Mouse (Mus musculus): ENCODE data around the gene Fzd4.

Gene Fzd4

GRCm38 (mm10) chr7:89404081-89404733, at the start of gene Fzd4, which contains the start of gene Tmem135:
TSS of gene Fzd4 (plus strand) at chr7:89404355.
TSS of gene Tmem135 (minus strand) at chr7:89404222.
- DNase-seq (ENCODE audit: low read depth) = peak; percentile 82

GRCm38 (mm10) chr7:89355519-89356255, 48.5 kb upstream of the Fzd4 start:
- no peak for DNase-seq (ENCODE audit: low read depth)

- no peak for DNase-seq (ENCODE audit: low read depth)
Measured at GRCm38 (mm10) chr7:89356307-89356706, 47.8 kb upstream of the Fzd4 start.

- no peak for DNase-seq (ENCODE audit: low read depth)
Measured at GRCm38 (mm10) chr7:89363975-89364374, 40.2 kb upstream of the Fzd4 start.

- DNase-seq (ENCODE audit: low read depth) = no peak
Measured at GRCm38 (mm10) chr7:89365135-89365880, 38.8 kb upstream of the Fzd4 start.

- no peak for DNase-seq (ENCODE audit: low read depth)
Measured at GRCm38 (mm10) chr7:89367643-89368042, 36.5 kb upstream of the Fzd4 start.

- no peak for DNase-seq (ENCODE audit: low read depth)
Measured at GRCm38 (mm10) chr7:89370086-89370485, 34.1 kb upstream of the Fzd4 start.

- peak; percentile 8 for DNase-seq (ENCODE audit: low read depth)
Measured at GRCm38 (mm10) chr7:89370917-89371316, 33.2 kb upstream of the Fzd4 start.

- no peak for DNase-seq (ENCODE audit: low read depth)
Measured at GRCm38 (mm10) chr7:89371623-89372295, 32.4 kb upstream of the Fzd4 start.

GRCm38 (mm10) chr7:89380935-89381705, 23.0 kb upstream of the Fzd4 start:
- DNase-seq (ENCODE audit: low read depth) = no peak

GRCm38 (mm10) chr7:89382892-89383291, 21.3 kb upstream of the Fzd4 start:
- no peak for DNase-seq (ENCODE audit: low read depth)

GRCm38 (mm10) chr7:89388981-89389380, 15.2 kb upstream of the Fzd4 start:
- DNase-seq (ENCODE audit: low read depth) = no peak

GRCm38 (mm10) chr7:89390660-89391059, 13.5 kb upstream of the Fzd4 start:
- no peak for DNase-seq (ENCODE audit: low read depth)

GRCm38 (mm10) chr7:89391281-89391680, 12.9 kb upstream of the Fzd4 start:
- DNase-seq (ENCODE audit: low read depth) = no peak

GRCm38 (mm10) chr7:89391831-89392230, 12.3 kb upstream of the Fzd4 start:
- no peak for DNase-seq (ENCODE audit: low read depth)

GRCm38 (mm10) chr7:89392388-89392787, 11.8 kb upstream of the Fzd4 start:
- DNase-seq (ENCODE audit: low read depth) = no peak

- DNase-seq (ENCODE audit: low read depth) = no peak
Measured at GRCm38 (mm10) chr7:89392825-89393224, 11.3 kb upstream of the Fzd4 start.

GRCm38 (mm10) chr7:89395399-89395798, 8.8 kb upstream of the Fzd4 start:
- no peak for DNase-seq (ENCODE audit: low read depth)

- no peak for DNase-seq (ENCODE audit: low read depth)
Measured at GRCm38 (mm10) chr7:89396386-89396785, 7.8 kb upstream of the Fzd4 start.

- no peak for DNase-seq (ENCODE audit: low read depth)
Measured at GRCm38 (mm10) chr7:89397837-89398534, 6.2 kb upstream of the Fzd4 start.

- DNase-seq (ENCODE audit: low read depth) = no peak
Measured at GRCm38 (mm10) chr7:89400721-89401120, 3.4 kb upstream of the Fzd4 start.

Data from c-Kit-positive CD71-negative TER-119-negative erythroid progenitor cells, embryonic 14.5 days (primary cell).